Mouse (Mus musculus) embryonic facial prominence, embryonic 14.5 days (tissue): Measurements from ENCODE around the gene Prokr1. TPM values are rescaled to one million over a fixed set of nuclear protein-coding genes. Genes with fewer than 3 reads are reported as not detected.
"Not testable (repeated sequence)": the region's sequence is repeated elsewhere in the genome, so short reads cannot be mapped to it uniquely, and the experiment has no call there.

Experiments
- ATAC-seq: fragments of 200-750 bp; cut with Nextera tagmentation; 2 replicates; pipeline ENCODE4 v1.8.0; 2017; ENCODE audit warnings: low read depth, moderate number of reproducible peaks, moderate TSS enrichment
- DNase-seq: peaks from one replicate; pipeline ENCODE4 v3.0.0-alpha.2; 2015; ENCODE audit warnings: low spot score
- H3K27ac ChIP-seq: fragments of 300-500 bp; sonication (generic); replicated peaks from 2 replicates; pipeline ENCODE4 v1.5.1; 2014; ENCODE audit warnings: low read depth, mild to moderate bottlenecking, low read length, moderate library complexity
- H3K27me3 ChIP-seq: fragments of 300-500 bp; sonication (generic); replicated peaks from 2 replicates; pipeline ENCODE4 v1.6.1; 2014; ENCODE audit warnings: low read length; ENCODE audit not compliant: control insufficient read depth, insufficient read depth
- H3K36me3 ChIP-seq: fragments of 300-500 bp; sonication (generic); 2 replicates; pipeline ENCODE4 v1.6.1; 2014; ENCODE audit warnings: low read length, mixed read lengths; ENCODE audit not compliant: control insufficient read depth, insufficient read depth
- H3K4me1 ChIP-seq: fragments of 300-500 bp; sonication (generic); 2 replicates; pipeline ENCODE4 v1.6.1; 2014; ENCODE audit warnings: antibody characterized with exemption, low read length; ENCODE audit not compliant: control insufficient read depth, insufficient read depth
- H3K4me2 ChIP-seq: fragments of 300-500 bp; sonication (generic); 2 replicates; pipeline ENCODE4 v1.6.1; 2014; ENCODE audit warnings: low read depth, mild to moderate bottlenecking, low read length, moderate library complexity, mixed read lengths
- H3K4me3 ChIP-seq: fragments of 300-500 bp; sonication (generic); 2 replicates; pipeline ENCODE4 v1.5.1; 2014; ENCODE audit warnings: low read depth, mild to moderate bottlenecking, low read length
- H3K9ac ChIP-seq: fragments of 300-500 bp; sonication (generic); 2 replicates; pipeline ENCODE4 v1.6.1; 2014; ENCODE audit warnings: low read depth, mild to moderate bottlenecking, low read length, moderate library complexity, mixed read lengths
- H3K9me3 ChIP-seq: fragments of 300-500 bp; sonication (generic); 2 replicates; pipeline ENCODE4 v1.6.1; 2016; ENCODE audit warnings: low read length; ENCODE audit not compliant: control insufficient read depth
- WGBS: fragments of 180-500 bp; shearing (Covaris S2); extraction: QIAGEN DNeasy Blood & Tissue Kit; methylation state at CpG from one replicate; pipeline ENCODE4 v1.1.7; 2014; 5-methylcytosine and 5-hydroxymethylcytosine counted together
- polyA plus RNA-seq: library from polyadenylated mRNA; unstranded; fragments of >200 nt; fragmentation: Nextera tagmentation; extraction: Ambion mirVana; gene quantifications from 2 replicates; pipeline ENCODE4 v1.2.1, GENCODE M21; 2014

The Prokr1 gene
- polyA plus RNA-seq, 1 experiment from 2014 or later: 10.1 TPM

- Histone ChIP-seq H3K9ac (no peak overlapping the region), H3K4me3 (no peak overlapping the region), H3K36me3 (no peaks in the 10 kb centered on the region), H3K9me3 (no peaks in the 10 kb centered on the region), H3K27me3 (no peaks in the 10 kb centered on the region), H3K4me1 (peaks cover 2% of the 10 kb centered on the region; the same call in 1 of the 2 replicates), H3K27ac (no peak overlapping the region), H3K4me2 (no peak overlapping the region)
- DNase-seq: no peak
- no peak for ATAC-seq
- WGBS: 82% methylated on average over 18 of the region's 18 CpGs
These were observed 9.0 kb downstream of the Prokr1 start for GRCm38 (mm10) chr6:87581581-87581980.

GRCm38 (mm10) chr6:87581071-87581470, 9.5 kb downstream of the Prokr1 start:
- Histone ChIP-seq H3K4me1 (peaks cover 4% of the 10 kb centered on the region; the same call in 1 of the 2 replicates), H3K27me3 (no peaks in the 10 kb centered on the region), H3K27ac (no peak overlapping the region), H3K4me2 (no peak overlapping the region), H3K4me3 (no peak overlapping the region), H3K36me3 (no peaks in the 10 kb centered on the region), H3K9ac (no peak overlapping the region), H3K9me3 (no peaks in the 10 kb centered on the region)
- no peak for DNase-seq
- ATAC-seq: no peak
- 85% methylated on average over 15 of the region's 15 CpGs for WGBS

GRCm38 (mm10) chr6:87578247-87578646, 12.3 kb downstream of the Prokr1 start:
- peaks cover 4% of the 10 kb centered on the region; the same call in 1 of the 2 replicates for H3K4me1 ChIP-seq
- no peaks in the 10 kb centered on the region for H3K36me3 ChIP-seq
- DNase-seq: no peak
- no peak overlapping the region for H3K9ac ChIP-seq
- no peaks in the 10 kb centered on the region for H3K9me3 ChIP-seq
- H3K27ac ChIP-seq: no peak overlapping the region
- H3K4me3 ChIP-seq: no peak overlapping the region
- H3K4me2 ChIP-seq: no peak overlapping the region
- no peaks in the 10 kb centered on the region for H3K27me3 ChIP-seq
- 48% methylated on average over 9 of the region's 9 CpGs for WGBS
- ATAC-seq: no peak

GRCm38 (mm10) chr6:87576648-87577330, 13.8 kb downstream of the Prokr1 start:
- Histone ChIP-seq H3K27me3 (no peaks in the 10 kb centered on the region), H3K27ac (peak overlapping the region; percentile 52; the same call in 1 of the 2 replicates), H3K4me2 (no peak overlapping the region), H3K36me3 (no peaks in the 10 kb centered on the region), H3K9ac (no peak overlapping the region), H3K9me3 (no peaks in the 10 kb centered on the region), H3K4me3 (no peak overlapping the region), H3K4me1 (peaks cover 4% of the 10 kb centered on the region; the same call in 1 of the 2 replicates)
- ATAC-seq (peak; percentile 91), DNase-seq (peak; percentile 90)
- 32% methylated on average over 4 of the region's 4 CpGs for WGBS

GRCm38 (mm10) chr6:87571863-87572262, 18.7 kb downstream of the Prokr1 start:
- not testable (repeated sequence) for ATAC-seq, H3K36me3 ChIP-seq, H3K4me2 ChIP-seq, H3K4me1 ChIP-seq, H3K9ac ChIP-seq, H3K4me3 ChIP-seq, DNase-seq, H3K9me3 ChIP-seq, H3K27me3 ChIP-seq, H3K27ac ChIP-seq

- H3K27ac ChIP-seq: peak overlapping the region; percentile 44; the same call in 1 of the 2 replicates
- peak; percentile 61 for DNase-seq
- WGBS: 55% methylated on average over 9 of the region's 9 CpGs
- H3K4me2 ChIP-seq: no peak overlapping the region
- no peaks in the 10 kb centered on the region for H3K4me1 ChIP-seq
- ATAC-seq: peak; percentile 77
- no peak overlapping the region for H3K9ac ChIP-seq
- no peaks in the 10 kb centered on the region for H3K36me3 ChIP-seq
- no peaks in the 10 kb centered on the region for H3K27me3 ChIP-seq
- H3K9me3 ChIP-seq: no peaks in the 10 kb centered on the region
- no peak overlapping the region for H3K4me3 ChIP-seq
These were observed 22.6 kb downstream of the Prokr1 start for GRCm38 (mm10) chr6:87567686-87568593.

- no peaks in the 10 kb centered on the region for H3K27me3 ChIP-seq
- ATAC-seq (no peak; the same call in 1 of the 2 replicates), DNase-seq (peak; percentile 82)
- no peak overlapping the region for H3K27ac ChIP-seq
- no peaks in the 10 kb centered on the region for H3K9me3 ChIP-seq
- no peak overlapping the region for H3K9ac ChIP-seq
- H3K4me1 ChIP-seq: no peaks in the 10 kb centered on the region
- 55% methylated on average over 5 of the region's 5 CpGs for WGBS
- H3K36me3 ChIP-seq: no peaks in the 10 kb centered on the region
- H3K4me2 ChIP-seq: no peak overlapping the region
- H3K4me3 ChIP-seq: no peak overlapping the region
These were observed 25.4 kb downstream of the Prokr1 start for GRCm38 (mm10) chr6:87565166-87565565.

GRCm38 (mm10) chr6:87564356-87564755, 26.2 kb downstream of the Prokr1 start:
- Histone ChIP-seq H3K27ac (no peak overlapping the region), H3K4me2 (no peak overlapping the region), H3K27me3 (no peaks in the 10 kb centered on the region), H3K4me3 (no peak overlapping the region), H3K4me1 (no peaks in the 10 kb centered on the region), H3K9ac (no peak overlapping the region), H3K36me3 (no peaks in the 10 kb centered on the region), H3K9me3 (no peaks in the 10 kb centered on the region)
- no peak for DNase-seq
- WGBS: 96% methylated on average over 4 of the region's 4 CpGs
- ATAC-seq: no peak
